Mouse (Mus musculus) liver, postnatal 0 days (tissue): ENCODE measurements around the gene Mrpl2.

Experiments
- CTCF ChIP-seq: sonication (generic); IDR thresholded peaks from 2 replicates; pipeline ENCODE4 v1.5.1; 2016; ENCODE audit warnings: antibody characterized with exemption, low read depth
- EP300 ChIP-seq: IDR thresholded peaks from 2 replicates; pipeline ENCODE4 v1.6.1; 2016; ENCODE audit warnings: antibody characterized with exemption, low read depth, mild to moderate bottlenecking

GRCm38 (mm10) chr17:46669911-46670310 lies 23.9 kb downstream of the Mrpl2 start:
- TF ChIP-seq EP300: no peak
- no peak for TF ChIP-seq CTCF
